Mouse (Mus musculus) limb, embryonic 10.5 days (tissue): ENCODE results near the gene Tspan9. TPM values are rescaled to one million over a fixed set of nuclear protein-coding genes. Genes with fewer than 3 reads are reported as not detected.

Source experiments
- DNase-seq: peaks from one replicate; pipeline ENCODE4 v3.0.0-alpha.2; 2017; ENCODE audit warnings: low spot score
- H3K27ac ChIP-seq: fragments of 300-500 bp; sonication (generic); 2 replicates; pipeline ENCODE4 v1.5.1; 2016; ENCODE audit warnings: mild to moderate bottlenecking
- H3K27me3 ChIP-seq: fragments of 300-500 bp; sonication (generic); 2 replicates; pipeline ENCODE4 v1.6.1; 2016; ENCODE audit warnings: low read depth, mild to moderate bottlenecking; ENCODE audit not compliant: poor library complexity, severe bottlenecking
- H3K36me3 ChIP-seq: fragments of 300-500 bp; sonication (generic); 2 replicates; pipeline ENCODE4 v1.6.1; 2016; ENCODE audit warnings: mild to moderate bottlenecking, moderate library complexity
- H3K4me1 ChIP-seq: fragments of 300-500 bp; sonication (generic); 2 replicates; pipeline ENCODE4 v1.6.1; 2016
- H3K4me3 ChIP-seq: fragments of 300-500 bp; sonication (generic); 2 replicates; pipeline ENCODE4 v1.5.1; 2016; ENCODE audit warnings: mild to moderate bottlenecking, moderate library complexity
- H3K9me3 ChIP-seq: fragments of 300-500 bp; sonication (generic); replicated peaks from 2 replicates; pipeline ENCODE4 v1.6.1; 2016; ENCODE audit warnings: mild to moderate bottlenecking
- WGBS: fragments of 180-500 bp; shearing (Covaris S2); methylation state at CpG from one replicate; pipeline ENCODE4 v1.1.7; 2016; 5-methylcytosine and 5-hydroxymethylcytosine counted together
- polyA plus RNA-seq: library from polyadenylated mRNA; unstranded; fragments of >200 nt; fragmentation: Nextera tagmentation; extraction: Ambion mirVana; gene quantifications from 2 replicates; pipeline ENCODE4 v1.2.1, GENCODE M21; 2016

Gene Tspan9
- polyA plus RNA-seq, 1 experiment from 2014 or later: 78.5 TPM

DNA sequence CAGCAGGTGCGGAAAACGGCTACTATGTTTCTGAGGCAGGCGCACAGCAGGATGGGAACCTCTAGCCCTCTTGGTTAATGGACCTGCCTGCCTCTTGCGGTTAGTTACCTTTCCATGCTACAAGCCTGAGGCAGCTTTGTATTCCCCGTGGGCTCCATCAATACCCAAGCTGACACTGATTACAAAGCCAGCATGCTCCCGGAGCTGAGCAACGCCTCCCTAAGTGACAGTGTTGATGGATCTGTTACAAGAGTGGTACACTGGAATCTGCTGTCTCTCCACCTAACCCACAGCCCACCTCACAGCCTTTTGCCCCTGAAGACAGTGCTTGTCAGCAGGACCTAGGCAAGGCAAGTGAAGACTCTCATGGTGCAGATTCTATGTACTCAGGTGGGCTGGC, 85.2 kb downstream of the Tspan9 start:
- H3K9me3 ChIP-seq: no peaks in the 10 kb centered on the region
- peaks cover 9% of the 10 kb centered on the region; the same call in 1 of the 2 replicates for H3K36me3 ChIP-seq
- no peak overlapping the region for H3K4me3 ChIP-seq
- no peak for DNase-seq
- peaks cover 46% of the 10 kb centered on the region for H3K4me1 ChIP-seq
- no peaks in the 10 kb centered on the region; the same call in 1 of the 2 replicates for H3K27me3 ChIP-seq
- no peak overlapping the region; the same call in 1 of the 2 replicates for H3K27ac ChIP-seq
- WGBS: 43% methylated on average over 7 of the region's 7 CpGs

- Histone ChIP-seq H3K27ac (no peak overlapping the region), H3K27me3 (no peaks in the 10 kb centered on the region), H3K36me3 (no peaks in the 10 kb centered on the region), H3K4me3 (no peak overlapping the region), H3K4me1 (peaks cover 40% of the 10 kb centered on the region), H3K9me3 (no peaks in the 10 kb centered on the region)
- DNase-seq: no peak
- 81% methylated on average over 10 of the region's 10 CpGs for WGBS
These were observed 90.2 kb downstream of the Tspan9 start for GRCm38 (mm10) chr6:128053000-128053732.

DNA sequence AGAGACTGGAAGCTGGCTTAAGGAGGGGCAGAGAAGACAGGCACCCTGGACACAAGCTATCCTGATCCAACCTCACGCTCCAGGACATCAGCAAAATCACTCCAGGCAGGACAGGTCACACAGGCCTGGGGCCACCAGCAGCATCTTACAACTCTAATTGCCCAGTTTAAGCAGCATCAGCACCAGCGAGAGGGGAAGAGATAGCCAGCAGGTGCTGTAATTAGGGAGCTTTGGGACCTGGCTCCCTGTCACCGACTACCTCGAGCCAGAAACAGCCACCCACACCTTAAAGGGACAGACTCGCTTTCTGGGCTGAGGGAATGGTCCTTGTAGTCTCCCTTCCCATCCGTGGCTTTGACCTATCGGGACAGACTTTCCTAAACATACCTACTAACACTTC, 95.7 kb downstream of the Tspan9 start:
- no peak for DNase-seq
- 63% methylated on average over 7 of the region's 7 CpGs for WGBS
- Histone ChIP-seq H3K9me3 (no peaks in the 10 kb centered on the region), H3K4me3 (no peak overlapping the region), H3K4me1 (peaks cover 19% of the 10 kb centered on the region), H3K36me3 (no peaks in the 10 kb centered on the region), H3K27me3 (no peaks in the 10 kb centered on the region), H3K27ac (no peak overlapping the region)

DNA sequence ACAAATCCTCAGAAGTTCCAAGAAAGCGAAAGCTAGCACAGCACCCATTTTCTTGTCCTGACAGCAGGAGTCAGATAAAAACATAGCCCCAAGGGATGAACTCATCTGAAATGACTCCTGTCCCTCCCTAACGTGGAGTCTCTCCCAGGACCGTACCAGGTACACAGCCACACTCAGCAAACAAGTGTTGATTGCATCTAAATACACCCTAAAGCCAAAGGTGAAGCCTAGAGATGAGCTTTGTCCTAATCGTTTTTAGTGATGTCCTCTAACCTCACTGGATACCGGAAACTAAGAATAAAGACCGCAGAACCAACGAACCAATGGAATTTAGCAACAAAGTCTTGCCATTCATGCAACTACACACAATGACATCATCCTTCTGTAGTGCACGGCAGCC, 96.2 kb downstream of the Tspan9 start:
- Histone ChIP-seq H3K4me3 (no peak overlapping the region), H3K27me3 (no peaks in the 10 kb centered on the region), H3K9me3 (no peaks in the 10 kb centered on the region), H3K4me1 (peaks cover 19% of the 10 kb centered on the region), H3K27ac (0 out of 2 replicates have a peak overlapping the region, but pooled peaks have one; percentile 16), H3K36me3 (no peaks in the 10 kb centered on the region)
- 84% methylated on average over 8 of the region's 8 CpGs for WGBS
- DNase-seq: no peak

DNA sequence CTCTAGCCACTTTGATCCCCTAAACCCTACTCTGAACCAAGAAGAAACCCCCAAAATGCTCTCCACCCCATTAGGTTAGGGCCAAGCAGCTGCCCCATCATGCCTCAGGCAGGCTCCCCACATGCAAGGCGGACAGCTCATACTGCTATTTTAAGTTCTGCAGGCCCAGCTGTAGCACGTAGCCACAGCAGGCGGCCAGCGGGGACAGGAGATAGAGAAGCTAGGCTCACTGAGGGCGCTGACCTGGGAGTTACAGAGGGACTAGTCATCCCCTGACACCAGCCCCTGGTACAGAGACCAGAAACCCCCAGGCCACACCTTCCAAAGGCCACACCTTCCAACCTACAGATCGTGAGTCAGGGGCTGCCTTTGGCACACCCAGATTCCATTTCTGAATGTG, 96.6 kb downstream of the Tspan9 start:
- DNase-seq: no peak
- peaks cover 23% of the 10 kb centered on the region for H3K4me1 ChIP-seq
- H3K27ac ChIP-seq: 0 out of 2 replicates have a peak overlapping the region, but pooled peaks have one; percentile 16
- WGBS: 65% methylated on average over 6 of the region's 6 CpGs
- H3K4me3 ChIP-seq: no peak overlapping the region
- no peaks in the 10 kb centered on the region for H3K27me3 ChIP-seq
- no peaks in the 10 kb centered on the region for H3K36me3 ChIP-seq
- H3K9me3 ChIP-seq: no peaks in the 10 kb centered on the region

GRCm38 (mm10) chr6:128044691-128045090, 98.7 kb downstream of the Tspan9 start:
- Histone ChIP-seq H3K27ac (no peak overlapping the region), H3K9me3 (no peaks in the 10 kb centered on the region), H3K36me3 (no peaks in the 10 kb centered on the region), H3K4me3 (no peak overlapping the region), H3K4me1 (peaks cover 36% of the 10 kb centered on the region), H3K27me3 (no peaks in the 10 kb centered on the region)
- DNase-seq: no peak
- WGBS: 85% methylated on average over 10 of the region's 10 CpGs

GRCm38 (mm10) chr6:128043486-128043885, 99.9 kb downstream of the Tspan9 start:
- no peaks in the 10 kb centered on the region for H3K9me3 ChIP-seq
- 84% methylated on average over 6 of the region's 6 CpGs for WGBS
- peaks cover 48% of the 10 kb centered on the region for H3K4me1 ChIP-seq
- no peak overlapping the region for H3K27ac ChIP-seq
- no peaks in the 10 kb centered on the region for H3K36me3 ChIP-seq
- DNase-seq: no peak
- H3K27me3 ChIP-seq: no peaks in the 10 kb centered on the region
- H3K4me3 ChIP-seq: no peak overlapping the region

DNA sequence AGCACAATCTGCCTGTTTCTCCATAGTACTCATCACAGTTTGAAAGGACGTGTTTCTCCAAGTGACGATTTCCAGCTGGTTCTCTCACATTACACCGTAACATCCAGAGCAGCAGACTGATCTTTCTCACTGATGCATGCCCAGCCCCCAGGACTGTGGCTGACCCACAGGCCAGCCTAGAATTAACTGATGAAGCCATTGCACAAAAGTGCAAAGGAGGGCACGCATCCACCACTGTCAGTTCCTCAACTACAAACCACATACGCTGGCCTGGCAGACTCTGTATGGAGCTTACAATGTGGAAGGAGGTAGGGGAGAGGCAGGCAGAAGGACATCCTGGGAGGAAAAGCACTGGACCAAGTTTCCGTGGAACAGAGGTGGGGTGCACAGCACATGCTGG, 101.6 kb downstream of the Tspan9 start:
- Histone ChIP-seq H3K4me1 (peaks cover 64% of the 10 kb centered on the region), H3K9me3 (no peaks in the 10 kb centered on the region), H3K27ac (0 out of 2 replicates have a peak overlapping the region, but pooled peaks have one; percentile 22), H3K27me3 (no peaks in the 10 kb centered on the region), H3K36me3 (no peaks in the 10 kb centered on the region), H3K4me3 (no peak overlapping the region)
- 47% methylated on average over 6 of the region's 6 CpGs for WGBS
- no peak for DNase-seq

DNA sequence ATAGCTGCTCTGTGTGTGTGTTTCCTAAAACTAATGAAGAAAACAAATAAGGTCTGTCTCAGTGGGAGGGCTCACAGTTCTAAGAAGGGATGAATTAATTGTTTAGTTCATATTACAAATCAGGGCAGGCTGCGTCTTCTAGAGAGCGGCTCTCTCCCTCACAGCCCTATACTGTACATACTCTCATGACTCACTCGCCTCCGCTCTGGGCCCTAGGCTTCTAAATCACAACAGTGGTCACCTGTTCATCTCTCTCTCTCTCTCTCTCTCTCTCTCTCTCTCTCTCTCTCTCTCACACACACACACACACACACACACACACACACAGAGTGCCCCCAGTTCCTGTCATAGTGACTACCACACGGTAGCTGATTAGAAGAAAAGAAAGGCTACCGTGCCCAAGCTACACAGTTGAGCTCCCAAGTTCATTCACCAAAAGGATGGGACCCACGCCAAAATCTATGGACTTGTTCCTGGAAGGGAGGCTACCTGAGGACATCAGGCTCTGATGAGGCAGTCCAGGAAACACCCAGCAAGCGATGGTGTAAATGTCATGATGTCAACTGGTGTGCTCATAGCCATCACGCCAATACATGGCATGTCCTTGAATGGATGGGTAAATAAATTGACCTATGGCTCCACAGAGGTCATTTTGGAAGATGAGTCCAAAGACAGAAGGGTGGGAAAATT, 104.2 kb downstream of the Tspan9 start:
- DNase-seq: no peak
- peaks cover 3% of the 10 kb centered on the region; the same call in 1 of the 2 replicates for H3K27me3 ChIP-seq
- H3K27ac ChIP-seq: peak overlapping the region; percentile 77
- 88% methylated on average over 9 of the region's 9 CpGs for WGBS
- H3K4me1 ChIP-seq: peaks cover 89% of the 10 kb centered on the region
- H3K36me3 ChIP-seq: no peaks in the 10 kb centered on the region
- no peak overlapping the region for H3K4me3 ChIP-seq
- H3K9me3 ChIP-seq: no peaks in the 10 kb centered on the region

- WGBS: 50% methylated on average over 6 of the region's 6 CpGs
- no peaks in the 10 kb centered on the region for H3K36me3 ChIP-seq
- H3K27me3 ChIP-seq: peaks cover 9% of the 10 kb centered on the region
- H3K27ac ChIP-seq: peak overlapping the region; percentile 77
- DNase-seq: no peak
- H3K4me3 ChIP-seq: no peak overlapping the region
- H3K9me3 ChIP-seq: no peaks in the 10 kb centered on the region
- H3K4me1 ChIP-seq: peaks cover 89% of the 10 kb centered on the region
These were observed 104.8 kb downstream of the Tspan9 start for GRCm38 (mm10) chr6:128038568-128038967.

- Histone ChIP-seq H3K9me3 (no peaks in the 10 kb centered on the region), H3K4me1 (peaks cover 89% of the 10 kb centered on the region), H3K27me3 (peaks cover 19% of the 10 kb centered on the region), H3K36me3 (no peaks in the 10 kb centered on the region), H3K4me3 (no peak overlapping the region), H3K27ac (no peak overlapping the region)
- WGBS: 80% methylated on average over 9 of the region's 9 CpGs
- DNase-seq: no peak
These were observed 106.8 kb downstream of the Tspan9 start for GRCm38 (mm10) chr6:128036597-128036996.

GRCm38 (mm10) chr6:128035930-128036309, 107.5 kb downstream of the Tspan9 start:
- peaks cover 93% of the 10 kb centered on the region for H3K4me1 ChIP-seq
- H3K4me3 ChIP-seq: peak overlapping the region; percentile 73
- DNase-seq: no peak
- no peaks in the 10 kb centered on the region for H3K36me3 ChIP-seq
- peaks cover 19% of the 10 kb centered on the region for H3K27me3 ChIP-seq
- H3K9me3 ChIP-seq: no peaks in the 10 kb centered on the region
- H3K27ac ChIP-seq: peak overlapping the region; percentile 86
- 9% methylated on average over 4 of the region's 4 CpGs for WGBS

- H3K4me3 ChIP-seq: peak overlapping the region; percentile 73
- H3K36me3 ChIP-seq: no peaks in the 10 kb centered on the region
- peak overlapping the region; percentile 86 for H3K27ac ChIP-seq
- WGBS: under 1% methylated on average over 36 of the region's 36 CpGs
- peaks cover 91% of the 10 kb centered on the region for H3K4me1 ChIP-seq
- peak; percentile 63 for DNase-seq
- H3K9me3 ChIP-seq: no peaks in the 10 kb centered on the region
- peaks cover 19% of the 10 kb centered on the region for H3K27me3 ChIP-seq
These were observed 108.0 kb downstream of the Tspan9 start for GRCm38 (mm10) chr6:128035250-128035929.
